Mouse (Mus musculus) Patski (cell line): ENCODE measurements around the gene Tbc1d22b. TPM values are rescaled to one million over a fixed set of nuclear protein-coding genes. Genes with fewer than 3 reads are reported as not detected.

Experiments used
- ATAC-seq: fragments of 100-300 bp; one replicate; pipeline ENCODE4 v1.8.0; 2021
- CTCF ChIA-PET: fragments of 350-600 bp; sonication (Branson Sonifier 250); formaldehyde crosslinking; loops from one replicate; lab custom pipeline; 2022; ENCODE audit warnings: inconsistent platforms; lab: Charles Lee
- POLR2A ChIA-PET: fragments of 350-600 bp; sonication (Branson Sonifier 250); formaldehyde crosslinking; loops from one replicate; lab custom pipeline; 2022; ENCODE audit warnings: antibody characterized with exemption, inconsistent platforms; lab: Charles Lee
- DNase-seq: peaks from one replicate; pipeline ENCODE4 v3.0.0-alpha.2; 2011; ENCODE audit warnings: low read depth, low spot score
- H3K27me3 ChIP-seq: fragments of 371-371 bp; one replicate; pipeline ENCODE4 v1.5.1; 2021
- CTCF ChIP-seq: fragments of 100-300 bp; IDR thresholded peaks from one replicate; pipeline ENCODE4 v1.5.1; 2021
- in situ Hi-C: fragments of 300-500 bp; cut with MboI; formaldehyde crosslinking; loops from 3 replicates; pipeline ENCODE4 v1.11.1; 2018; ENCODE audit warnings: low pct_unique_long_range_greater_than_20kb, mixed read lengths
- polyA plus RNA-seq: library from polyadenylated mRNA; unstranded; gene quantifications from one replicate; pipeline ENCODE4 v1.2.3, GENCODE M21; 2021

Gene Tbc1d22b
- polyA plus RNA-seq, 1 experiment from 2014 or later, result 21.9 TPM

DNA sequence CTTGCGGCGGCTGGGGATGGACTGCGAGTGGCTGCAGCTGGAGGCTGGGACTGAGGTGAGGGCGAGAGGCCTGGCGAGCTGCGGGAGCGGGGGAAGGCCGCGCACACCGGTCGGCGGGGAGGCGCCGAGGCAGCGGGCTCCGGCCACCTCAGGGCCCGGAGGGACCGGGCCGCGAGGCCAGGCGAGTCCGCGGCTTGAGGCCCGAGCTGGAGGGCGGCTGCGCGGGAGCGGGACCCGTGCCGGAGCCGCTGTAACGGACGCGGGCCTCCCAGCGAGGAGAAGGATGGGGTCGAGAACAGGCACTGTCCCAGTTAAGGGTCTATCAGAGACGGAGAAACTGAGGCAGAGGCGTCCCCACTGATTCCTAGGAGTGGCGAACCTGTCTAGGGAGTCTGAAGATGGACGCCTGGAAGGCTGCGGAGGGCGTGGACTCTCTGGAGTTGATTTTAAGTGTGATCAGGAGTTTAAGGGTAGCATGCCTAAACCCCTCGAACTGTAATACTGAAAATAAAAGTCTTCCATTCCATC lies 65.5 kb downstream of the Tbc1d22b start:
- in situ Hi-C loops, result no loop called here
- ChIA-PET POLR2A (interaction anchor here (0.8 to 1.6 kb wide), 2 partner anchors 45 to 83 kb away, joined by 4 to 6 read pairs; partner anchors contain the start of gene Cmtr1), CTCF (no interaction called here)
- H3K27me3 ChIP-seq, result no peaks in the 10 kb centered on the region
- peak; percentile 2 for ATAC-seq
- no peak for DNase-seq
- TF ChIP-seq CTCF, result no peak

DNA sequence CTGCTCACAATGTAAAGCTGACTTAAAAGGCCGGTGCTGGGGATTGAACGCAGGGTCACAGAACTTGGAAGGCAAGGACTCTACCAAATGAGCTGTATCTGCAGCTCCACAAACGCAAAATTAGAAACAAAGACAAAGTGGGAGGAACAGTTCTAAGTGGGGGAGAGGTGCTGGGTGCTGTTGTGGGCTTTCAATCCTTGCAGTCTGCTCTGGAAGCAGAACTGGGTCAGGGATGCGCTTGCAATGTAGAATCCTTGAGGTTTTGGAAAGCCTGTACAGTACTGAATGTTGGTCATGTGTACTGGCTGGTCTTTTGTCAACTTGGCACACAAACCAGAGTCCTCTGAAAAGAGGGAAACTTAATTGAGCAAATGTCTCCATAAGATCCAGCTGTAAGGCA lies 66.0 kb downstream of the Tbc1d22b start:
- in situ Hi-C loops, result no loop called here
- CTCF ChIA-PET, result no interaction called here
- ATAC-seq (no peak), DNase-seq (no peak)
- POLR2A ChIA-PET, result interaction anchor here (0.7 kb wide), 1 partner anchor 45 kb away, joined by 3 read pairs; no protein-coding TSS in a partner anchor
- H3K27me3 ChIP-seq, result no peaks in the 10 kb centered on the region
- TF ChIP-seq CTCF, result no peak

DNA sequence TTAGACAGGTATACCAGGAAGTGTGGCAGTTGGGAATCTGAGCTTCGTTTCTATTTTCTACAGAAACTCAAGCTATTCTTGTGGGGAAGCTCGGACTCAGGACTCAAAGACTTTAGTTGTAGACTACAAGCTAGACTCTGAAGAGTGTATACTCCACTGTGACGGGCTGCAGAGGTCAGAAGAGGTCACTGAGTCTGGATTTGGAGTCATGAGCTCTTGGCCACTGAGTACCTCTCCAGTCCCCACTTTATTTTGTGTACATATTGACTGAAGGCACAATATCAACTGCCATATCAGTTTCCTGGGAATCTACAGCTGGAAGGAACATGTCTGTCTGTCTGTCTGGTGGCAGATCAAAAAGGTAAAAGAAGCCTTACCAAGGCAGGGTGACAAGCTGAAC lies 69.6 kb downstream of the Tbc1d22b start:
- TF ChIP-seq CTCF, result no peak
- ATAC-seq, result no peak
- no peak for DNase-seq
- ChIA-PET CTCF (interaction anchor here (1.1 to 1.2 kb wide), 3 partner anchors 16 to 53 kb away, joined by 3 read pairs; no protein-coding TSS in a partner anchor), POLR2A (no interaction called here)
- in situ Hi-C loops, result no loop called here
- no peaks in the 10 kb centered on the region for H3K27me3 ChIP-seq

GRCm38 (mm10) chr17:29623488-29623887 lies 73.9 kb downstream of the Tbc1d22b start:
- TF ChIP-seq CTCF, result no peak
- ATAC-seq, result no peak
- H3K27me3 ChIP-seq, result no peaks in the 10 kb centered on the region
- in situ Hi-C loops, result no loop called here
- DNase-seq, result no peak
- ChIA-PET POLR2A (no interaction called here), CTCF (interaction anchor here (1.0 kb wide), 1 partner anchor 17 kb away, joined by 3 read pairs; no protein-coding TSS in a partner anchor)

GRCm38 (mm10) chr17:29627285-29627684 lies 77.7 kb downstream of the Tbc1d22b start:
- CTCF ChIA-PET, result no interaction called here

GRCm38 (mm10) chr17:29628946-29629345 lies 79.4 kb downstream of the Tbc1d22b start:
- H3K27me3 ChIP-seq, result no peaks in the 10 kb centered on the region
- TF ChIP-seq CTCF, result no peak
- no peak for DNase-seq
- no peak for ATAC-seq
- CTCF ChIA-PET, result no interaction called here
- POLR2A ChIA-PET, result no interaction called here
- in situ Hi-C loops, result no loop called here

More at GRCm38 (mm10) chr17:29627285-29627684, 77.7 kb downstream of the Tbc1d22b start:
- DNase-seq (no peak), ATAC-seq (no peak)
- TF ChIP-seq CTCF, result no peak
- H3K27me3 ChIP-seq, result no peaks in the 10 kb centered on the region
- in situ Hi-C loops, result no loop called here
- POLR2A ChIA-PET, result no interaction called here

GRCm38 (mm10) chr17:29629620-29630019 lies 80.0 kb downstream of the Tbc1d22b start:
- POLR2A ChIA-PET, result interaction anchor here (0.6 kb wide), 1 partner anchor 19 kb away, joined by 4 read pairs; no protein-coding TSS in a partner anchor
- ATAC-seq, result no peak
- in situ Hi-C loops, result no loop called here
- H3K27me3 ChIP-seq, result no peaks in the 10 kb centered on the region
- DNase-seq, result no peak
- CTCF ChIA-PET, result no interaction called here
- TF ChIP-seq CTCF, result no peak

GRCm38 (mm10) chr17:29632312-29632711 lies 82.7 kb downstream of the Tbc1d22b start:
- H3K27me3 ChIP-seq, result no peaks in the 10 kb centered on the region
- in situ Hi-C loops, result no loop called here
- ATAC-seq (no peak), DNase-seq (no peak)
- ChIA-PET CTCF (interaction anchor here (1.4 kb wide), 1 partner anchor 24 kb away, joined by 3 read pairs; no protein-coding TSS in a partner anchor), POLR2A (no interaction called here)
- no peak for TF ChIP-seq CTCF

DNA sequence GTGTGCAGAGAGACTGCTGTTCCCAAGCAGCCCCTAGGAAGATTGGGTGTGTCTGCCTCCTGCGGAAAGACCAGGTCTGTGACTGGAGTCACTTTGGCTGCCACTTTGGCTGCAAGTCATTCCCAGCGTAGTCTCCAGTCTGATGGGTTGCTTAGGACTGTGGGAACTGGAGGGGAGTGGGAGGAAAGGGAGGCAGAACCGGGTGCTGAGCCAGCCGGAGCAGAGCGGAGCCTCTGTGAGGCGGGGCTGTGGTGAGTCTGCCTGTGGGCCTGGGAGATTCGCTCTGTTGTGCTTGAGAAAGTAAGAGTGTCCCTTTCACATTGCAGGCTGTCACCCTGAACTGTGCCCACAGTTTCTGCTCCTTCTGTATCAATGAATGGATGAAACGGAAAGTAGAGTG lies 85.9 kb downstream of the Tbc1d22b start:
- no peak for TF ChIP-seq CTCF
- in situ Hi-C loops, result no loop called here
- H3K27me3 ChIP-seq, result no peaks in the 10 kb centered on the region
- ChIA-PET CTCF (interaction anchor here (1.2 to 1.3 kb wide), 3 partner anchors 10 to 255 kb away, joined by 3 to 4 read pairs (median 4); no protein-coding TSS in a partner anchor), POLR2A (no interaction called here)
- ATAC-seq (no peak), DNase-seq (no peak)

DNA sequence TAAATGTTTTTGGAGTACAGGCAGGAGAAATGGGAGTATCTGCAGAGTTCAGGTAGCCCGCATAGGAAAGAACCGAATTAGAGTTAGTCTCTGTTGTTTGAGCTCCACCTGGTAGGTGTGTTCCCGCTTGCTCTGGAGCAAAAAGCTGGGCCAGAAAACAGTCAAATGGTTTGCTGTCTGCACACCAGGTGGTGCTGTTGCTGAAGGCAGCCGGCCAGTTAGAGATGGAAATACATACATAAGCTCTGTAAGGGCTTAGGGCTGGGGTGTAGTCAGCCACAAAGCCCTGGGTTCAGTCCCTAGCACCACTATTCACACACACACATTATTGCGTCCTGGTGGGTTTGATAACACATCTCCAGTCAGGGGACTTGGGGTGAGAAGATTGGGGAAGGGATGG lies 86.5 kb downstream of the Tbc1d22b start:
- DNase-seq (no peak), ATAC-seq (no peak)
- ChIA-PET POLR2A (no interaction called here), CTCF (interaction anchor here (1.2 to 1.3 kb wide), 3 partner anchors 10 to 255 kb away, joined by 3 to 4 read pairs (median 4); no protein-coding TSS in a partner anchor)
- H3K27me3 ChIP-seq, result no peaks in the 10 kb centered on the region
- TF ChIP-seq CTCF, result no peak
- in situ Hi-C loops, result no loop called here

DNA sequence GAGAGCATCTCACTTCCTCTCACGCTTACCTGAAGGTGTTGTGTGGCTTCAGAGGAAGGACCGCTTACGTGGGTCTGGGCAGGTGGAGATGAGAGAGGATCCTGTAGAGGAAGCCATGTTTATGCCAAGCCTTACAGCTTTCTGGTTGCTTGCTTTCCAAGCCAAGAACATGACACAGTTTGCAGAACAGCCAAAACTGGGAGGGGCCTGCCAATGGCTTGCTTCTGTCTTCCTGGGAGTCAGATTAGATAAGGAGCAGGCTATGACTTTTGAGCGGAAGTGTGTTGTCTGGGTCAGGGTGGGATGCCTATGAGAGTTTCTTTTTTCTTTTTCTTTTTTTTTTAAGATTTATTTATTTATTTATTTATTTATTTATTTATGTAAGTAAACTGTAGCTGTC lies 87.8 kb downstream of the Tbc1d22b start:
- in situ Hi-C loops, result no loop called here
- H3K27me3 ChIP-seq, result no peaks in the 10 kb centered on the region
- DNase-seq (no peak), ATAC-seq (no peak)
- ChIA-PET POLR2A (no interaction called here), CTCF (no interaction called here)
- TF ChIP-seq CTCF, result no peak
